Mouse (Mus musculus): ENCODE results near the gene Tmem201.

GRCm38 (mm10) chr4:149772394-149772793 lies 34.5 kb upstream of the Tmem201 start:
- TF ChIP-seq POLR2A (IDR thresholded peaks at IDR 0.05; ENCODE audit: low read depth, low read length) (no peak), CTCF (conservative IDR thresholded peaks at IDR 0.05; ENCODE audit: insufficient read depth, insufficient read length, low read depth, low read length) (peak; percentile 64)

Measured in kidney, adult 2 months (tissue).